Mouse (Mus musculus) brain, adult 2 months (tissue): ENCODE measurements at regions not wholly inside any gene's neighbourhood (a gene's known extent, or its start where the extent isn't known, plus 50 kb on each side); places are given as distances from the start of the nearest gene placed in this dataset.
A peak's percentile ranks its signal among the peaks of the same experiment; 100 is the strongest.

Source experiments
- DNase-seq: peaks from one replicate; pipeline ENCODE4 v3.0.0; 2011; ENCODE audit warnings: low read depth, low spot score

GRCm38 (mm10) chr2:131801212-131801611, 58.3 kb downstream of the Erv3 start:
- no peak for DNase-seq

- peak; percentile 56 for DNase-seq
Measured at GRCm38 (mm10) chr2:131800126-131800894, 59.2 kb downstream of the Erv3 start.

- peak; percentile 80 for DNase-seq
Measured at GRCm38 (mm10) chr2:131799486-131799885, 60.1 kb downstream of the Erv3 start.

GRCm38 (mm10) chr2:131797001-131797693, 62.4 kb downstream of the Erv3 start:
- no peak for DNase-seq

DNA sequence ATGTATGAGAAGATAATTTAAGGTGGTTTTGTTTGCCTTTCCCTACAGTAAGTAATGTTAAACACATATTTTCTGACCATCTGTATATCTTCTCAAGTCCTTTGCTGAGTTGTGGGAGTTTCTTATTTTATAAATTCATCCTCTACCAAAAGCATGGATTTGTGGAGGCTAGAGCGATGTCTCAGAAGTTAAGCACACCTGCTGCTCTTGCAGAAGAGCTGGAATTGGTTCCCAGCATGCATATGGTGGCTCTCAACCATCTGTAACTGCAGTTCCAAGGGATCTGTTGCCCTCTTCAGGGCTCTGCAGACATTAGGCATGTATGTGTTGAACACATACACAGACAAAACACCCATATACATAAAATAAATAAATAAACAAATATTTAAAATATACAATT, 84.2 kb downstream of the Erv3 start:
- DNase-seq: peak; percentile 58

GRCm38 (mm10) chr2:131773691-131774090, 85.9 kb downstream of the Erv3 start:
- DNase-seq: peak; percentile 50

GRCm38 (mm10) chr2:131772163-131772562, 87.4 kb downstream of the Erv3 start:
- DNase-seq: no peak

GRCm38 (mm10) chr2:131770852-131771251, 88.7 kb downstream of the Erv3 start:
- peak; percentile 88 for DNase-seq

DNA sequence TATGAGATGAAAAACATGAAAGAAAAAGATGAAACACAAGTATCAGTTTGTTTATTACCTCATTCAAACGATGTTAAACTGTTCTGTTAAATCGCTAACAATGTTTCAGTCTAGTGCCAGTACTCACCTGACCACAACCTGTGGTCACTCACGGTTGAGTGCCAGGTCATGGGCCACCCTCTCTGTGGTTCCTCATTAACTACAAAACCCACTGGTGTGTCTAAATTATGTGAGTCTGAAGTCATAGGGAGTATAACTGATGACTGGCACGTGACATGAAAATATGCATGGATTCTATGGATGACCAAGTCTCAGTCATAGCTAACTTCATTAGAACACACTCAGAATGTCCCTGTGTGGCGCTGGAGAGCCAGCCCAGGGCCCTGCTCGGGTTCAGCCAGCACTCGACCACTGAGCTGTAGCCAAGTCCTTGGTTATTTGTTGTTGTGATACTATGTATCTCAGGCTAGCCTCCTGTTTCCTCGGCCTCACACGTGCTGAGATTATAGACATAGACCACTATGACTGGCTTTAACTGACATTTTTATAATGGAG, 89.8 kb downstream of the Erv3 start:
- DNase-seq: no peak

- peak; percentile 48 for DNase-seq
Measured at GRCm38 (mm10) chr2:131766500-131766899, 93.0 kb downstream of the Erv3 start.

DNA sequence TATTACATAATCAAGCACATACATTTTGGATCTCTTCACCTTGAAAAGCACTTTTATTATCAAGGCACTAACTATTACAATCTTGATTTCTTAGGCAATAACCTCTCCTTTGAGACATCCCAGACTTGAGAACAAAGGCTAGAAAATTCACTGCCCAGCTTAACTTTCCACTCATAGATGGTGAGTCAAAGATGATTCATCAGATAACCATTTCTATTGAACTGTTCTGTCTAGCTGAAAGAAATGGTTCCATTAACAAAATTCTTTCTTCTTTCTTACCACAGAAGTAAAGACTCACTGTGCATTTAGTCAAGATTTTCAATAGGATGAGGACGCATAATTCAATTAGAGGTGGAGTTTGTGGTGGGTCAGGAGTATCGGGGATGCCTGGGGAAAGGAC, 98.0 kb downstream of the Erv3 start:
- no peak for DNase-seq

GRCm38 (mm10) chr2:131757183-131757903, 102.2 kb downstream of the Erv3 start:
- DNase-seq: no peak

DNA sequence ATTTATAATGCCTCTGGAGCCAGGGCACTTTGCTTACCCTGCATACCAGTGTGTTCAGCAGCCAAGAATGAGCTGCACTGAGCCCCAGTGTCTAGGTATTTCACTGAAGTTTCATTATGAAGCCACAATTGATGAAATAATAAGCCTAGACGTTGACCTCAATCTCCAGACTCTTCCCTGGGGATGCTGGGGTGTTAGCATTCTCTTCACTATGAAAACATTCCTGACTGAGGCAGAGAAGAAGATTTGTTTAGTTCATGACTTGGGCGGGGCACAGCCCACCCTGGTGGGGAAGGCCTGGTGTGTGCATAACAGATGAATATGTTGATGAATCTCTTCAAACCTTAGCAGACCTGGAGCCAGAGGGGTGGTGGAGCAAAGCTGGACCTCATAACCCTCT, 104.4 kb downstream of the Erv3 start:
- no peak for DNase-seq

DNA sequence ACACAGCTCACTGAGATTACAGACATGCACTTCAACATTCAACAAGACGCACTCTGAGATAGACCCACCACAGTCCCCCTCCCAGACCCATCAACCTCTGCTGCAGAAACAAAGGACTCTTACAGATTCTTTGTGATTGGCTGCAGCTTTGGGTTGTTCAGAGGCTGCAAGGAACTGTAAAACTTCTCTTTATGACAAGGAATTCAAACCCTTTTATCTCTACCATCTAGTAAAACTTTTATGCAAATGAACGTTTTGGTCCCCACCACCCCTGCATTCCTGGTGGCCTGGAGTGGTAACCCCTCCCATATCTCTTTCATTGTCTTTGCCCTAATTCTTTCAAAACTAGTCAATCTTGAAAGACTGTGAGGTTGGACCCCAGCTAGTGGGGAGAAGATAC, 106.1 kb downstream of the Erv3 start:
- DNase-seq: no peak

- no peak for DNase-seq
Measured at GRCm38 (mm10) chr2:131750679-131751078, 108.9 kb downstream of the Erv3 start.

DNA sequence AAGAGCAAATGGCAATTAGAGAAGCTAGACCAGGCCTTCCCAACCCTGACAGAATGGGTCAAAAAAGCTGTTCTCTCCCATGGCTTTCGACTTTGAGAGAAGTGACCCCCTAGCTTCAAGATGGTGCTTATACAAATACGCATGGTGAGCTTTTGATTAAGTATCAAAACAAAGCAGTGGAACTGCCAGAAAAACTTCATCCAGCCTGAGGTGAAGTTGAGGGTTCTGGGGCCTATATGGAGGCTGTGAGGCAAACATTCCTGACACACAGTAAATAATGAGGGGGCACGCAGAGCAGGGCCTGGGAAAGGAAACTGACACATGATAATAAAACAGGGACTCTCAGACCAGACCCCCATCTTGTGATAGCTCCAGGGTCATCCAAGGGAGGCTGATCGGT, 109.3 kb downstream of the Erv3 start:
- DNase-seq: no peak

DNA sequence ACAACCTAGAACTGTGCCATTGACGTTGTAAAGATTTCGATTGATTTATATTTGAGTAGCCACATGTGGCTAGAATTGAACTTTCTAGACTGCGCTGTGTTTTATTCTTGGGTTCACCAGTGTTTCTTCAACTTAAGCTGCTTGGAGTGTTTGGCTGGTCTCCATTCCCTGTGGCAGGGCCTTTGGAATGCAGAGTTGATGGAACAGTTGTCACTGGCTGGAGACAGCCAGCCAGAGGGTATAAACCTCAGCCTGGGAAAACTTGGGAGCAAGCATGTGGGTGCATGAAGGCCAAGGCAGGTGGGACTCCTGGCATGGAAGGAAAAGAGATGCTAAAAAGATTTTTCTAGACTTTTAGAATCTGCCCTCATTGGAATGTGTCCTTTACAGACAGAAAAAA, 109.8 kb downstream of the Erv3 start:
- no peak for DNase-seq

GRCm38 (mm10) chr2:131748791-131749190, 110.8 kb downstream of the Erv3 start:
- DNase-seq: peak; percentile 94

DNA sequence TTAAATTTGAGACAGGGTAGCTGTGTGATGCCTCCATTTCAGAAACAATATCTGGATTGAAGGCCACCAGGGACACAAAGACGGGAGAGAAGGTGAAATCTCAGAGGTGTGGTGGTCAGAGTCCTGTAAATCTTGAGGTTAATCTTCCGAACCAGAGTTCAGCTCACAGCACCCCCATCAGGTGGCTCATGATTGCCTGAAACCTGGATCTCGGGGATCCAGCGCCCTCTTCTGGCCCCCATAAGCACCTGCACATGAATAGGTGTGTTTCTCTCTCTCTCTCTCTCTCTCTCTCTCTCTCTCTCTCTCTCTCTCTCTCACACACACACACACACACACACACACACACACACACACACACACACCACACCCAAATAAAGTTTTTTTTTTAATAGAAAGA, 111.8 kb downstream of the Erv3 start:
- DNase-seq: no peak

- no peak for DNase-seq
Measured at GRCm38 (mm10) chr2:131745381-131745895, 114.1 kb downstream of the Erv3 start.

DNA sequence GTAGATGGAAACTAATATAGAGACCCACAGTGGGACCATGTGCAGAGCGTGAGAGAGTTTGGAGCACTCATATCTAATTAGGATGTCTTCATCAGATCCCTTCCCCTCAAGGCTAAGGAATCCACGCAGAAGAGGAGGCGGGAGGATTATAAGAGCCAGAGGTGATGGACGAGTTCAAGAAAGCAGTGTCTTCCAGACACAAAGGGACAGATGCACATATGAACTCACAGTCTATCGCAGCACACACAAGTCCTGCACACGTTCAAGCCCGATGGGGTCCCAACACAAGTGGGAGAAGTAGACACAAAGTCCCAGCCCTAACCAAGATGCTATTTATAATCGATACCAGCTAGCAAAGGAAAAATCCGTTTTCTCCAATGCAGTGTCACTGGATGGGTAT, 114.6 kb downstream of the Erv3 start:
- no peak for DNase-seq

- peak; percentile 82 for DNase-seq
Measured at GRCm38 (mm10) chr2:131740456-131740855, 119.1 kb downstream of the Erv3 start.
